Mouse (Mus musculus): ENCODE data around the gene Arhgap45. TPM values are rescaled to one million over a fixed set of nuclear protein-coding genes. Genes with fewer than 3 reads are reported as not detected.

Gene Arhgap45
- polyA plus RNA-seq, 1 experiment from 2014 or later = 15.5 TPM

- Histone ChIP-seq H3K27me3 (ENCODE audit: low read depth, poor library complexity, severe bottlenecking) (peaks cover 22% of the 10 kb centered on the region), H3K27ac (peak overlapping the region; percentile 93), H3K9me3 (replicated peaks) (no peaks in the 10 kb centered on the region), H3K4me3 (peak overlapping the region; percentile 56), H3K36me3 (peaks cover 38% of the 10 kb centered on the region), H3K4me1 (peaks cover 49% of the 10 kb centered on the region)
- WGBS = 88% methylated on average over 18 of the region's 18 CpGs
- no peak for DNase-seq (ENCODE audit: low spot score)
Observed at GRCm38 (mm10) chr10:80020603-80021319, 4.3 kb downstream of the Arhgap45 start.

- Histone ChIP-seq H3K9me3 (replicated peaks) (no peaks in the 10 kb centered on the region), H3K4me1 (peaks cover 54% of the 10 kb centered on the region), H3K4me3 (no peak overlapping the region), H3K27ac (no peak overlapping the region), H3K36me3 (peaks cover 43% of the 10 kb centered on the region), H3K27me3 (ENCODE audit: low read depth, poor library complexity, severe bottlenecking) (peaks cover 17% of the 10 kb centered on the region)
- no peak for DNase-seq (ENCODE audit: low spot score)
- 89% methylated on average over 13 of the region's 13 CpGs for whole genome bisulfite sequencing
Observed at GRCm38 (mm10) chr10:80021320-80021641, 4.8 kb downstream of the Arhgap45 start.

GRCm38 (mm10) chr10:80022164-80022563 lies 5.7 kb downstream of the Arhgap45 start:
- Histone ChIP-seq H3K4me3 (no peak overlapping the region), H3K27ac (no peak overlapping the region), H3K4me1 (peaks cover 48% of the 10 kb centered on the region), H3K9me3 (replicated peaks) (no peaks in the 10 kb centered on the region), H3K36me3 (peaks cover 52% of the 10 kb centered on the region), H3K27me3 (ENCODE audit: low read depth, poor library complexity, severe bottlenecking) (peaks cover 9% of the 10 kb centered on the region)
- 97% methylated on average over 12 of the region's 12 CpGs for WGBS
- DNase-seq (ENCODE audit: low spot score) = no peak

GRCm38 (mm10) chr10:80022806-80023205 lies 6.4 kb downstream of the Arhgap45 start:
- Histone ChIP-seq H3K9me3 (replicated peaks) (no peaks in the 10 kb centered on the region), H3K4me1 (peaks cover 48% of the 10 kb centered on the region), H3K36me3 (peaks cover 58% of the 10 kb centered on the region), H3K27me3 (ENCODE audit: low read depth, poor library complexity, severe bottlenecking) (peaks cover 2% of the 10 kb centered on the region), H3K27ac (no peak overlapping the region), H3K4me3 (no peak overlapping the region)
- WGBS = 96% methylated on average over 8 of the region's 8 CpGs
- no peak for DNase-seq (ENCODE audit: low spot score)

- DNase-seq (ENCODE audit: low spot score) = no peak
- Histone ChIP-seq H3K36me3 (peaks cover 68% of the 10 kb centered on the region), H3K4me3 (no peak overlapping the region), H3K27me3 (ENCODE audit: low read depth, poor library complexity, severe bottlenecking) (no peaks in the 10 kb centered on the region), H3K27ac (no peak overlapping the region), H3K9me3 (replicated peaks) (no peaks in the 10 kb centered on the region), H3K4me1 (peaks cover 45% of the 10 kb centered on the region)
- WGBS = 89% methylated on average over 5 of the region's 5 CpGs
Observed at GRCm38 (mm10) chr10:80023758-80024157, 7.3 kb downstream of the Arhgap45 start.

- H3K27me3 ChIP-seq (ENCODE audit: low read depth, poor library complexity, severe bottlenecking) = no peaks in the 10 kb centered on the region
- no peak for DNase-seq (ENCODE audit: low spot score)
- 83% methylated on average over 15 of the region's 15 CpGs for WGBS
- H3K4me1 ChIP-seq = peaks cover 38% of the 10 kb centered on the region
- no peaks in the 10 kb centered on the region for H3K9me3 ChIP-seq (replicated peaks)
- peaks cover 74% of the 10 kb centered on the region for H3K36me3 ChIP-seq
- H3K4me3 ChIP-seq = no peak overlapping the region
- 0 out of 2 replicates have a peak overlapping the region, but pooled peaks have one; percentile 8 for H3K27ac ChIP-seq
Observed at GRCm38 (mm10) chr10:80024229-80025043, 8.0 kb downstream of the Arhgap45 start.

GRCm38 (mm10) chr10:80025044-80025347 lies 8.5 kb downstream of the Arhgap45 start:
- no peaks in the 10 kb centered on the region for H3K9me3 ChIP-seq (replicated peaks)
- H3K27ac ChIP-seq = no peak overlapping the region
- WGBS = 66% methylated on average over 4 of the region's 4 CpGs
- no peaks in the 10 kb centered on the region for H3K27me3 ChIP-seq (ENCODE audit: low read depth, poor library complexity, severe bottlenecking)
- H3K36me3 ChIP-seq = peaks cover 79% of the 10 kb centered on the region
- DNase-seq (ENCODE audit: low spot score) = no peak
- H3K4me1 ChIP-seq = peaks cover 33% of the 10 kb centered on the region
- H3K4me3 ChIP-seq = no peak overlapping the region

- Histone ChIP-seq H3K9me3 (replicated peaks) (no peaks in the 10 kb centered on the region), H3K27ac (no peak overlapping the region), H3K4me3 (0 out of 2 replicates have a peak overlapping the region, but pooled peaks have one; percentile 6), H3K36me3 (peaks cover 84% of the 10 kb centered on the region), H3K27me3 (ENCODE audit: low read depth, poor library complexity, severe bottlenecking) (no peaks in the 10 kb centered on the region), H3K4me1 (peaks cover 28% of the 10 kb centered on the region)
- DNase-seq (ENCODE audit: low spot score) = no peak
- WGBS = 74% methylated on average over 10 of the region's 10 CpGs
Observed at GRCm38 (mm10) chr10:80025463-80025862, 9.0 kb downstream of the Arhgap45 start.

GRCm38 (mm10) chr10:80025889-80026288 lies 9.4 kb downstream of the Arhgap45 start:
- Histone ChIP-seq H3K36me3 (peaks cover 88% of the 10 kb centered on the region), H3K4me3 (no peak overlapping the region), H3K27me3 (ENCODE audit: low read depth, poor library complexity, severe bottlenecking) (no peaks in the 10 kb centered on the region), H3K9me3 (replicated peaks) (no peaks in the 10 kb centered on the region), H3K27ac (no peak overlapping the region), H3K4me1 (peaks cover 24% of the 10 kb centered on the region)
- DNase-seq (ENCODE audit: low spot score) = no peak
- WGBS = 59% methylated on average over 12 of the region's 12 CpGs

GRCm38 (mm10) chr10:80027681-80028520 lies 11.4 kb downstream of the Arhgap45 start:
- DNase-seq (ENCODE audit: low spot score) = no peak
- Histone ChIP-seq H3K4me1 (peaks cover 21% of the 10 kb centered on the region), H3K4me3 (no peak overlapping the region), H3K27ac (no peak overlapping the region), H3K9me3 (replicated peaks) (no peaks in the 10 kb centered on the region), H3K36me3 (peaks cover 76% of the 10 kb centered on the region), H3K27me3 (ENCODE audit: low read depth, poor library complexity, severe bottlenecking) (no peaks in the 10 kb centered on the region)
- 79% methylated on average over 20 of the region's 20 CpGs for WGBS

GRCm38 (mm10) chr10:80028521-80028846 lies 12.0 kb downstream of the Arhgap45 start:
- Histone ChIP-seq H3K9me3 (replicated peaks) (no peaks in the 10 kb centered on the region), H3K27me3 (ENCODE audit: low read depth, poor library complexity, severe bottlenecking) (no peaks in the 10 kb centered on the region), H3K4me3 (no peak overlapping the region), H3K4me1 (peaks cover 21% of the 10 kb centered on the region), H3K27ac (no peak overlapping the region), H3K36me3 (peaks cover 73% of the 10 kb centered on the region)
- 95% methylated on average over 13 of the region's 13 CpGs for whole genome bisulfite sequencing
- no peak for DNase-seq (ENCODE audit: low spot score)

GRCm38 (mm10) chr10:80030191-80030590 lies 13.7 kb downstream of the Arhgap45 start:
- no peaks in the 10 kb centered on the region for H3K9me3 ChIP-seq (replicated peaks)
- peaks cover 18% of the 10 kb centered on the region for H3K4me1 ChIP-seq
- H3K27me3 ChIP-seq (ENCODE audit: low read depth, poor library complexity, severe bottlenecking) = no peaks in the 10 kb centered on the region
- no peak for DNase-seq (ENCODE audit: low spot score)
- H3K27ac ChIP-seq = no peak overlapping the region
- 94% methylated on average over 9 of the region's 9 CpGs for WGBS
- H3K36me3 ChIP-seq = peaks cover 77% of the 10 kb centered on the region
- H3K4me3 ChIP-seq = no peak overlapping the region

GRCm38 (mm10) chr10:80030736-80031135 lies 14.3 kb downstream of the Arhgap45 start:
- peaks cover 79% of the 10 kb centered on the region for H3K36me3 ChIP-seq
- 88% methylated on average over 17 of the region's 17 CpGs for WGBS

More at GRCm38 (mm10) chr10:80030736-80031135, 14.3 kb downstream of the Arhgap45 start:
- no peak for DNase-seq (ENCODE audit: low spot score)
- H3K4me3 ChIP-seq = no peak overlapping the region
- H3K9me3 ChIP-seq (replicated peaks) = no peaks in the 10 kb centered on the region
- H3K27ac ChIP-seq = no peak overlapping the region
- peaks cover 12% of the 10 kb centered on the region for H3K4me1 ChIP-seq
- no peaks in the 10 kb centered on the region for H3K27me3 ChIP-seq (ENCODE audit: low read depth, poor library complexity, severe bottlenecking)
